Mouse (Mus musculus): ENCODE data around the gene Laptm4a. TPM values are rescaled to one million over a fixed set of nuclear protein-coding genes. Genes with fewer than 3 reads are reported as not detected.

The Laptm4a gene
- total and polyA plus RNA-seq, 2 experiments from 2014 or later: 196 to 289 TPM

- Histone ChIP-seq H3K36me3 (ENCODE audit: insufficient read depth, low read length) (no peaks in the 10 kb centered on the region), H3K4me1 (ENCODE audit: insufficient read depth, low read length) (peaks cover 9% of the 10 kb centered on the region), H3K9ac (replicated peaks; ENCODE audit: low read length) (no peak overlapping the region), H3K4me3 (ENCODE audit: low read length) (no peak overlapping the region), H3K27ac (no peak overlapping the region), H3K27me3 (ENCODE audit: insufficient read depth, low read length) (no peaks in the 10 kb centered on the region), H3K4me2 (ENCODE audit: low read depth, low read length) (no peak overlapping the region), H3K9me3 (ENCODE audit: low read length) (no peaks in the 10 kb centered on the region)
- no peak for DNase-seq (ENCODE audit: low spot score)
- TF ChIP-seq CTCF (IDR thresholded peaks at IDR 0.05; ENCODE audit: low read depth): no peak
- 87% methylated on average over 8 of the region's 8 CpGs for WGBS
- ATAC-seq: no peak
Measured at GRCm38 (mm10) chr12:8882376-8882775, 39.1 kb upstream of the Laptm4a start.

GRCm38 (mm10) chr12:8884426-8885145, 36.9 kb upstream of the Laptm4a start:
- Histone ChIP-seq H3K9me3 (ENCODE audit: low read length) (no peaks in the 10 kb centered on the region), H3K4me2 (ENCODE audit: low read depth, low read length) (no peak overlapping the region)

GRCm38 (mm10) chr12:8885146-8885543, 36.3 kb upstream of the Laptm4a start:
- H3K27me3 ChIP-seq (ENCODE audit: insufficient read depth, low read length): no peaks in the 10 kb centered on the region
- TF ChIP-seq CTCF (IDR thresholded peaks at IDR 0.05; ENCODE audit: low read depth): no peak
- H3K27ac ChIP-seq: 0 out of 2 replicates have a peak overlapping the region, but pooled peaks have one; percentile 11
- peaks cover 9% of the 10 kb centered on the region for H3K4me1 ChIP-seq (ENCODE audit: insufficient read depth, low read length)
- H3K4me3 ChIP-seq (ENCODE audit: low read length): no peak overlapping the region
- DNase-seq (ENCODE audit: low spot score) (no peak), ATAC-seq (no peak)
- 9% methylated on average over 4 of the region's 4 CpGs for WGBS
- no peak overlapping the region for H3K4me2 ChIP-seq (ENCODE audit: low read depth, low read length)
- H3K36me3 ChIP-seq (ENCODE audit: insufficient read depth, low read length): no peaks in the 10 kb centered on the region
- no peaks in the 10 kb centered on the region for H3K9me3 ChIP-seq (ENCODE audit: low read length)
- no peak overlapping the region for H3K9ac ChIP-seq (replicated peaks; ENCODE audit: low read length)

More at GRCm38 (mm10) chr12:8884426-8885145, 36.9 kb upstream of the Laptm4a start:
- ATAC-seq (peak; percentile 45), DNase-seq (ENCODE audit: low spot score) (peak; percentile 37)
- Histone ChIP-seq H3K36me3 (ENCODE audit: insufficient read depth, low read length) (no peaks in the 10 kb centered on the region), H3K9ac (replicated peaks; ENCODE audit: low read length) (no peak overlapping the region), H3K4me3 (ENCODE audit: low read length) (no peak overlapping the region), H3K27ac (0 out of 2 replicates have a peak overlapping the region, but pooled peaks have one; percentile 11), H3K4me1 (ENCODE audit: insufficient read depth, low read length) (peaks cover 9% of the 10 kb centered on the region), H3K27me3 (ENCODE audit: insufficient read depth, low read length) (no peaks in the 10 kb centered on the region)
- WGBS: 23% methylated on average over 13 of the region's 13 CpGs
- peak; percentile 31; the same call in 1 of the 2 replicates for TF ChIP-seq CTCF (IDR thresholded peaks at IDR 0.05; ENCODE audit: low read depth)

- no peaks in the 10 kb centered on the region for H3K27me3 ChIP-seq (ENCODE audit: insufficient read depth, low read length)
- H3K9ac ChIP-seq (replicated peaks; ENCODE audit: low read length): no peak overlapping the region
- H3K9me3 ChIP-seq (ENCODE audit: low read length): no peaks in the 10 kb centered on the region
- DNase-seq (ENCODE audit: low spot score) (no peak), ATAC-seq (no peak)
- no peaks in the 10 kb centered on the region for H3K36me3 ChIP-seq (ENCODE audit: insufficient read depth, low read length)
- peaks cover 9% of the 10 kb centered on the region for H3K4me1 ChIP-seq (ENCODE audit: insufficient read depth, low read length)
- no peak overlapping the region for H3K27ac ChIP-seq
- H3K4me2 ChIP-seq (ENCODE audit: low read depth, low read length): no peak overlapping the region
- TF ChIP-seq CTCF (IDR thresholded peaks at IDR 0.05; ENCODE audit: low read depth): no peak
- WGBS: 69% methylated on average over 3 of the region's 3 CpGs
- H3K4me3 ChIP-seq (ENCODE audit: low read length): no peak overlapping the region
Measured at GRCm38 (mm10) chr12:8885950-8886349, 35.5 kb upstream of the Laptm4a start.

- TF ChIP-seq CTCF (IDR thresholded peaks at IDR 0.05; ENCODE audit: low read depth): no peak
- no peak for ATAC-seq
- H3K9ac ChIP-seq (replicated peaks; ENCODE audit: low read length): no peak overlapping the region
- H3K27ac ChIP-seq: no peak overlapping the region
- DNase-seq (ENCODE audit: low spot score): no peak
- H3K4me3 ChIP-seq (ENCODE audit: low read length): no peak overlapping the region
- H3K9me3 ChIP-seq (ENCODE audit: low read length): no peaks in the 10 kb centered on the region
- H3K27me3 ChIP-seq (ENCODE audit: insufficient read depth, low read length): no peaks in the 10 kb centered on the region
- H3K36me3 ChIP-seq (ENCODE audit: insufficient read depth, low read length): no peaks in the 10 kb centered on the region
- H3K4me2 ChIP-seq (ENCODE audit: low read depth, low read length): no peak overlapping the region
- H3K4me1 ChIP-seq (ENCODE audit: insufficient read depth, low read length): peaks cover 9% of the 10 kb centered on the region
- 53% methylated on average over 7 of the region's 7 CpGs for WGBS
Measured at GRCm38 (mm10) chr12:8888445-8888844, 33.0 kb upstream of the Laptm4a start.

- ATAC-seq (no peak), DNase-seq (ENCODE audit: low spot score) (peak; percentile 80)
- H3K4me1 ChIP-seq (ENCODE audit: insufficient read depth, low read length): peaks cover 9% of the 10 kb centered on the region
- 23% methylated on average over 10 of the region's 10 CpGs for WGBS
- no peaks in the 10 kb centered on the region for H3K36me3 ChIP-seq (ENCODE audit: insufficient read depth, low read length)
- no peak overlapping the region for H3K9ac ChIP-seq (replicated peaks; ENCODE audit: low read length)
- no peak overlapping the region for H3K27ac ChIP-seq
- no peak overlapping the region for H3K4me2 ChIP-seq (ENCODE audit: low read depth, low read length)
- H3K27me3 ChIP-seq (ENCODE audit: insufficient read depth, low read length): no peaks in the 10 kb centered on the region
- no peak overlapping the region for H3K4me3 ChIP-seq (ENCODE audit: low read length)
- no peaks in the 10 kb centered on the region for H3K9me3 ChIP-seq (ENCODE audit: low read length)
- TF ChIP-seq CTCF (IDR thresholded peaks at IDR 0.05; ENCODE audit: low read depth): peak; percentile 89
Measured at GRCm38 (mm10) chr12:8889117-8889665, 32.3 kb upstream of the Laptm4a start.

Measured in hindbrain, postnatal 0 days (tissue).